8 mouse cellular contexts compared by ENCODE assay signal in the genomic region with DNA sequence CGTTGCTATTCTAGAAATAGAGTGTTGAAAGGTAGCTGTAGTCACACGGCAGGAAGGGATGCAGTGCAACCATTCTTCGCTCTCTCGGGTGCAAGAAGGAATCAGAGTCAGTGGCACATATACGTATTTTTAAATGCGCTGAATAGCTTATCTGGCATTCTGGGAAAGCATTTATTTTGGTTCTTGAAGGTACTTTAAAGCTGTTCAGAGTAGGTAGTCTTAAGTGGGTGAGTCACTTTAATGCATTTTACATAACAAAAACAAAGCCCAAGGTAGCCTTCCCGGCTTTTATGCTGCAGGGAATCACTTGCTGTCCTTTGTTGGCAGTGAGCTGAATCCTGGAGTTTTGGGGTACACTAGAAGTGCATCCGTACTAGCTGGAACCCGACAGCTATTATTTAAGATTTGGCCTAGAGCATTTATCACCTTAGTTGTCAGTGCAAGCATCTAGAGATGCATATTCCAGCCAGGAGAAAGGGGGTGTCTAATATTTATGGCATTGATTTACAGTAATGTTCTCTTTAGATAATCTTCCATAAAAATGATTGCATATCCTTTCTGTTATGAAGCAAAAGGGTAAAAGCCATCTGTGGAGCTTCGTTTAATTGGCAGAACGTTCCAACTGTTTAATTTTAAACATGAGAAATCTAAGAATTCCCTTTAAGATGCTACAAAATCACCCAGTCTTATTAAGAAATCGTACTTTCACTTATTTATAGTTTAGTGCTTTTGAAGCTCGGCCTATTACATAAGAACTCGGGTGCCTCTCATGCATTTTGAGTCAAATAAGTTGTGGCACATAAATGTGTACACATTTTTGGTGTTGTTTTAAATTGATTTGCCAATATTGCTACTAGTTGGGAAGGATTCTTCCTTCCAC. TPM values are rescaled to one million over a fixed set of nuclear protein-coding genes. Genes with fewer than 3 reads are reported as not detected.
DNase-seq lines count a peak whose midpoint lies in the region; ATAC-seq and TF ChIP-seq lines count a peak whose summit lies in the region.

No protein-coding gene starts in this region.

- TF ChIP-seq CTCF in kidney, postnatal 0 days (IDR thresholded peaks at IDR 0.05; ENCODE audit: low read depth) = no peak
- no peak for TF ChIP-seq CTCF in cerebellum, adult 2 months (IDR thresholded peaks at IDR 0.05; ENCODE audit: borderline replicate concordance, insufficient read depth, low read depth, low read length)

- H3K36me3 ChIP-seq in kidney, postnatal 0 days (ENCODE audit: insufficient read depth, low read length) = no peaks in the 10 kb centered on the region
- no peaks in the 10 kb centered on the region for H3K36me3 ChIP-seq in forebrain, embryonic 12.5 days (replicated peaks)
- H3K36me3 ChIP-seq in limb, embryonic 15.5 days = no peaks in the 10 kb centered on the region

- peak overlapping the region; percentile 74 for H3K9ac ChIP-seq in kidney, postnatal 0 days (ENCODE audit: low read depth, low read length)
- peak overlapping the region; percentile 82 for H3K9ac ChIP-seq in forebrain, embryonic 12.5 days
- no peak overlapping the region for H3K9ac ChIP-seq in limb, embryonic 15.5 days

- no peak for TF ChIP-seq POLR2A in cerebellum, adult 2 months (IDR thresholded peaks at IDR 0.05; ENCODE audit: borderline replicate concordance, insufficient read depth, low read length)

- H3K4me1 ChIP-seq in kidney, postnatal 0 days (replicated peaks; ENCODE audit: insufficient read depth, low read length) = 0 out of 2 replicates have a peak, but pooled peaks cover 11% of the 10 kb centered on the region
- no peaks in the 10 kb centered on the region; the same call in 1 of the 2 replicates for H3K4me1 ChIP-seq in cerebellum, adult 2 months (ENCODE audit: control insufficient read depth, insufficient read depth, low read length)
- H3K4me1 ChIP-seq in forebrain, embryonic 12.5 days = peaks cover 22% of the 10 kb centered on the region
- peaks cover 12% of the 10 kb centered on the region for H3K4me1 ChIP-seq in limb, embryonic 15.5 days

- H3K9me3 ChIP-seq in kidney, postnatal 0 days (replicated peaks; ENCODE audit: low read length) = no peaks in the 10 kb centered on the region
- H3K9me3 ChIP-seq in forebrain, embryonic 12.5 days = no peaks in the 10 kb centered on the region
- H3K9me3 ChIP-seq in limb, embryonic 15.5 days = no peaks in the 10 kb centered on the region

- ATAC-seq in kidney, postnatal 0 days (replicated peaks; ENCODE audit: low FRiP score, low read depth) = no peak
- ATAC-seq in forebrain, embryonic 12.5 days (ENCODE audit: low FRiP score) = no peak
- no peak for ATAC-seq in limb, embryonic 15.5 days (ENCODE audit: insufficient number of reproducible peaks, low FRiP score, low TSS enrichment, low read depth)

- 29% methylated on average over 14 of the region's 14 CpGs for WGBS in kidney, postnatal 0 days
- 8% methylated on average over 14 of the region's 14 CpGs for WGBS in cerebellum, adult 2 months
- WGBS in forebrain, embryonic 12.5 days = 20% methylated on average over 14 of the region's 14 CpGs
- WGBS in limb, embryonic 15.5 days = 31% methylated on average over 14 of the region's 14 CpGs

- peak overlapping the region; percentile 57 for H3K4me3 ChIP-seq in kidney, postnatal 0 days (replicated peaks; ENCODE audit: low read depth, low read length)
- H3K4me3 ChIP-seq in cerebellum, adult 2 months (replicated peaks; ENCODE audit: insufficient read depth, low read depth, low read length) = peak overlapping the region; percentile 90
- peak overlapping the region; percentile 66 for H3K4me3 ChIP-seq in forebrain, embryonic 12.5 days (replicated peaks)
- peak overlapping the region; percentile 69 for H3K4me3 ChIP-seq in limb, embryonic 15.5 days

- H3K27ac ChIP-seq in kidney, postnatal 0 days = no peak overlapping the region
- peak overlapping the region; percentile 94 for H3K27ac ChIP-seq in cerebellum, adult 2 months (ENCODE audit: insufficient read depth, low read length)
- peak overlapping the region; percentile 93 for H3K27ac ChIP-seq in forebrain, embryonic 12.5 days
- no peak overlapping the region for H3K27ac ChIP-seq in limb, embryonic 15.5 days

- DNase-seq in kidney, postnatal 0 days (ENCODE audit: low spot score) = peak; percentile 34
- DNase-seq in kidney, adult 8-10 months = no peak
- DNase-seq in cerebellum, adult 2 months = peak; percentile 46 to 58
- DNase-seq in gastrocnemius, adult 18-20 months (ENCODE audit: low spot score) = no peak
- DNase-seq in B cell, adult 2 months = no peak
- DNase-seq in adrenal gland, postnatal 25 days = no peak

- no peaks in the 10 kb centered on the region for H3K27me3 ChIP-seq in kidney, postnatal 0 days (ENCODE audit: insufficient read depth, low read length)
- H3K27me3 ChIP-seq in cerebellum, adult 2 months (ENCODE audit: control insufficient read depth, insufficient read depth, low read length) = no peaks in the 10 kb centered on the region
- H3K27me3 ChIP-seq in forebrain, embryonic 12.5 days = peaks cover 39% of the 10 kb centered on the region
- H3K27me3 ChIP-seq in limb, embryonic 15.5 days = no peaks in the 10 kb centered on the region

- peak overlapping the region; percentile 80 for H3K4me2 ChIP-seq in kidney, postnatal 0 days (ENCODE audit: low read length)
- peak overlapping the region; percentile 80 for H3K4me2 ChIP-seq in forebrain, embryonic 12.5 days
- peak overlapping the region; percentile 80 for H3K4me2 ChIP-seq in limb, embryonic 15.5 days

RNA-seq across cellular contexts. Expression of a gene that starts 1.6 kb away (rescaled TPM):
- polyA plus RNA-seq in kidney, postnatal 0 days (2015; fragmentation: Nextera tagmentation; extraction: Ambion mirVana) = 9.7 and 10.3 TPM in 2 replicates
- polyA plus RNA-seq in cerebellum, adult 2 months (2012; rRNA removed) = 25.7 and 28.6 TPM in 2 replicates
- polyA plus RNA-seq in forebrain, embryonic 12.5 days (2016; fragmentation: Nextera tagmentation; extraction: Ambion mirVana) = 30.3 and 36.7 TPM in 2 replicates
- polyA plus RNA-seq in limb, embryonic 15.5 days (2015; fragmentation: Nextera tagmentation; extraction: Ambion mirVana) = 19.4 and 20.3 TPM in 2 replicates
- total RNA-seq in gastrocnemius, adult 18-20 months (2021) = 100 to 1,000 TPM; 235 to 243 TPM
- total RNA-seq in adrenal gland, postnatal 25 days (2021) = 131 and 143 TPM in 2 replicates

Comparison
In these comparisons a context has a peak if more than half of its experiments do, and no peak if none do; other contexts are left out.
1. DNase-seq: peak in kidney, postnatal 0 days (single experiment) and cerebellum, adult 2 months (2 of 2); none in kidney, adult 8-10 months (0 of 2), gastrocnemius, adult 18-20 months (single experiment), B cell, adult 2 months (0 of 2) and adrenal gland, postnatal 25 days (single experiment).
2. H3K27ac ChIP-seq: peak in cerebellum, adult 2 months (single experiment) and forebrain, embryonic 12.5 days (single experiment); none in kidney, postnatal 0 days (single experiment) and limb, embryonic 15.5 days (single experiment).
3. Peak in every context shown above with its lines, with median percentiles within 50 percentile points of each other: H3K4me2 ChIP-seq and H3K4me3 ChIP-seq.